Mouse (Mus musculus) cortical plate, adult 2 months (tissue): ENCODE results near the gene Insl6.

Experiments used
- CTCF ChIP-seq: fragments of 200-500 bp; IDR thresholded peaks from 2 replicates; pipeline ENCODE4 v1.5.1; 2011; ENCODE audit warnings: mild to moderate bottlenecking, control low read depth, low read length; ENCODE audit not compliant: insufficient read depth; ENCODE audit errors: extremely low read depth
- POLR2A ChIP-seq: fragments of 200-500 bp; IDR thresholded peaks from 2 replicates; pipeline ENCODE4 v1.6.1; 2011; ENCODE audit warnings: mild to moderate bottlenecking, low read length, control low read depth; ENCODE audit not compliant: insufficient read depth; ENCODE audit errors: extremely low read depth

GRCm38 (mm10) chr19:29336624-29337023 is 11.5 kb upstream of the Insl6 start:
- no peak for TF ChIP-seq CTCF
- TF ChIP-seq POLR2A = no peak
